Mouse (Mus musculus) heart, postnatal 36 days (tissue): ENCODE results near the gene Arpc2. TPM values are rescaled to one million over a fixed set of nuclear protein-coding genes. Genes with fewer than 3 reads are reported as not detected.

ENCODE experiments used
- DNase-seq, 2 experiments: peaks; one replicate each; pipeline ENCODE4 v3.0.0; 2021 to 2022
- intact Hi-C: fragments of 180-260 bp; cut with DNase I; formaldehyde crosslinking; loops from one replicate; pipeline ENCODE4 v1.15.1; 2025
- total RNA-seq, 2 experiments: library from RNA; stranded (reverse); gene quantifications; 2 replicates each; pipeline ENCODE4 v1.2.3; 2021

The Arpc2 gene
- total RNA-seq = 100 to 1,000 TPM; 135 to 140 TPM

- intact Hi-C loops = loop anchor here (2.0 kb wide), 1 partner anchor 49 kb away; the partner anchor contains the start of genes Aamp and Pnkd
- DNase-seq = peak; percentile 98 to 99
Observed at GRCm38 (mm10) chr1:74235938-74236589, at the start of gene Arpc2. Gene Arpc2 (plus strand): TSS chr1:74236084.

- intact Hi-C loops = loop anchor here (10.0 kb wide), 1 partner anchor 206 kb away; no protein-coding TSS in a partner anchor
- DNase-seq = no peak
Observed at GRCm38 (mm10) chr1:74190471-74190870, 45.4 kb upstream of the Arpc2 start.

GRCm38 (mm10) chr1:74192711-74193110, 43.2 kb upstream of the Arpc2 start:
- DNase-seq = no peak
- intact Hi-C loops = loop anchor here (10.0 kb wide), 1 partner anchor 208 kb away; no protein-coding TSS in a partner anchor

GRCm38 (mm10) chr1:74194445-74194844, 41.4 kb upstream of the Arpc2 start, which contains the start of gene Cxcr1:
Gene Cxcr1 (minus strand): TSS chr1:74194631.
- DNase-seq = no peak
- intact Hi-C loops = loop anchor here (10.0 kb wide), 1 partner anchor 210 kb away; no protein-coding TSS in a partner anchor

GRCm38 (mm10) chr1:74195961-74196360, 39.9 kb upstream of the Arpc2 start:
- intact Hi-C loops = loop anchor here (1.0 to 10.0 kb wide), 3 partner anchors 114 to 294 kb away; no protein-coding TSS in a partner anchor
- DNase-seq = peak in 1 of 2 experiments; percentile 17

GRCm38 (mm10) chr1:74196621-74197419, 39.1 kb upstream of the Arpc2 start:
- DNase-seq = no peak
- intact Hi-C loops = loop anchor here (1.0 to 10.0 kb wide), 3 partner anchors 115 to 295 kb away; no protein-coding TSS in a partner anchor

- no peak for DNase-seq
- intact Hi-C loops = loop anchor here (5.0 to 10.0 kb wide), 2 partner anchors 116 to 213 kb away; no protein-coding TSS in a partner anchor
Observed at GRCm38 (mm10) chr1:74197726-74198470, 38.0 kb upstream of the Arpc2 start.

- no peak for DNase-seq
- intact Hi-C loops = loop anchor here (5.0 to 10.0 kb wide), 2 partner anchors 117 to 214 kb away; no protein-coding TSS in a partner anchor
Observed at GRCm38 (mm10) chr1:74199046-74199445, 36.8 kb upstream of the Arpc2 start.

- intact Hi-C loops = no loop called here
- DNase-seq = no peak
Observed at GRCm38 (mm10) chr1:74201048-74201844, 34.6 kb upstream of the Arpc2 start.

GRCm38 (mm10) chr1:74203457-74203856, 32.4 kb upstream of the Arpc2 start:
- DNase-seq = no peak
- intact Hi-C loops = no loop called here

- intact Hi-C loops = loop anchor here (1.0 to 5.0 kb wide), 5 partner anchors 51 to 246 kb away; partner anchors contain the start of genes Aamp, Catip and Pnkd
- DNase-seq = peak; percentile 17 to 45
Observed at GRCm38 (mm10) chr1:74205881-74206280, 30.0 kb upstream of the Arpc2 start.

GRCm38 (mm10) chr1:74206642-74207041, 29.2 kb upstream of the Arpc2 start:
- intact Hi-C loops = loop anchor here (2.0 to 5.0 kb wide), 4 partner anchors 51 to 181 kb away; partner anchors contain the start of genes Aamp, Catip and Pnkd
- no peak for DNase-seq

GRCm38 (mm10) chr1:74207906-74208305, 28.0 kb upstream of the Arpc2 start:
- intact Hi-C loops = loop anchor here (2.0 to 5.0 kb wide), 4 partner anchors 49 to 179 kb away; partner anchors contain the start of genes Aamp, Catip and Pnkd
- no peak for DNase-seq

GRCm38 (mm10) chr1:74208941-74209340, 26.9 kb upstream of the Arpc2 start:
- no peak for DNase-seq
- intact Hi-C loops = loop anchor here (5.0 kb wide), 2 partner anchors 48 to 178 kb away; no protein-coding TSS in a partner anchor

- intact Hi-C loops = no loop called here
- DNase-seq = no peak
Observed at GRCm38 (mm10) chr1:74219922-74220321, 16.0 kb upstream of the Arpc2 start.

GRCm38 (mm10) chr1:74227317-74227716, 8.6 kb upstream of the Arpc2 start:
- DNase-seq = peak; percentile 47
- intact Hi-C loops = no loop called here

- intact Hi-C loops = no loop called here
- no peak for DNase-seq
Observed at GRCm38 (mm10) chr1:74229942-74230341, 5.9 kb upstream of the Arpc2 start.

- intact Hi-C loops = no loop called here
- no peak for DNase-seq
Observed at GRCm38 (mm10) chr1:74230992-74231391, 4.9 kb upstream of the Arpc2 start.
